Mouse (Mus musculus) forebrain, embryonic 16.5 days (tissue): ENCODE measurements around the gene Myh9. TPM values are rescaled to one million over a fixed set of nuclear protein-coding genes. Genes with fewer than 3 reads are reported as not detected.

Experiments
- ATAC-seq: fragments of 200-750 bp; cut with Nextera tagmentation; 2 replicates; pipeline ENCODE4 v1.8.0; 2017; ENCODE audit warnings: mild to moderate bottlenecking, moderate library complexity
- H3K27ac ChIP-seq: fragments of 300-500 bp; sonication (generic); 2 replicates; pipeline ENCODE4 v1.5.1; 2014; ENCODE audit warnings: low read length, control low read depth
- H3K27me3 ChIP-seq: fragments of 300-500 bp; sonication (generic); replicated peaks from 2 replicates; pipeline ENCODE4 v1.6.1; 2014; ENCODE audit warnings: low read length; ENCODE audit not compliant: control insufficient read depth, insufficient read depth
- H3K36me3 ChIP-seq: fragments of 300-500 bp; sonication (generic); 2 replicates; pipeline ENCODE4 v1.6.1; 2014; ENCODE audit not compliant: control insufficient read depth, insufficient read depth
- H3K4me1 ChIP-seq: fragments of 300-500 bp; sonication (generic); replicated peaks from 2 replicates; pipeline ENCODE4 v1.6.1; 2014; ENCODE audit warnings: low read length; ENCODE audit not compliant: control insufficient read depth, insufficient read depth
- H3K4me2 ChIP-seq: fragments of 300-500 bp; sonication (generic); 2 replicates; pipeline ENCODE4 v1.6.1; 2014; ENCODE audit warnings: mild to moderate bottlenecking, low read length, control low read depth
- H3K4me3 ChIP-seq: fragments of 300-500 bp; sonication (generic); replicated peaks from 2 replicates; pipeline ENCODE4 v1.5.1; 2014; ENCODE audit warnings: mild to moderate bottlenecking, low read length, control low read depth
- H3K9ac ChIP-seq: fragments of 300-500 bp; sonication (generic); replicated peaks from 2 replicates; pipeline ENCODE4 v1.6.1; 2014; ENCODE audit warnings: low read depth, low read length, control low read depth
- H3K9me3 ChIP-seq: fragments of 300-500 bp; sonication (generic); 2 replicates; pipeline ENCODE4 v1.6.1; 2016; ENCODE audit warnings: low read length; ENCODE audit not compliant: control insufficient read depth
- WGBS: fragments of 180-500 bp; shearing (Covaris S2); extraction: QIAGEN DNeasy Blood & Tissue Kit; methylation state at CpG from one replicate; pipeline ENCODE4 v1.1.7; 2014; 5-methylcytosine and 5-hydroxymethylcytosine counted together
- polyA plus RNA-seq: library from polyadenylated mRNA; unstranded; fragments of >200 nt; fragmentation: Nextera tagmentation; extraction: Ambion mirVana; gene quantifications from 2 replicates; pipeline ENCODE4 v1.2.1, GENCODE M21; 2015

Gene Myh9
- polyA plus RNA-seq, 1 experiment from 2014 or later, result 13.6 TPM

DNA sequence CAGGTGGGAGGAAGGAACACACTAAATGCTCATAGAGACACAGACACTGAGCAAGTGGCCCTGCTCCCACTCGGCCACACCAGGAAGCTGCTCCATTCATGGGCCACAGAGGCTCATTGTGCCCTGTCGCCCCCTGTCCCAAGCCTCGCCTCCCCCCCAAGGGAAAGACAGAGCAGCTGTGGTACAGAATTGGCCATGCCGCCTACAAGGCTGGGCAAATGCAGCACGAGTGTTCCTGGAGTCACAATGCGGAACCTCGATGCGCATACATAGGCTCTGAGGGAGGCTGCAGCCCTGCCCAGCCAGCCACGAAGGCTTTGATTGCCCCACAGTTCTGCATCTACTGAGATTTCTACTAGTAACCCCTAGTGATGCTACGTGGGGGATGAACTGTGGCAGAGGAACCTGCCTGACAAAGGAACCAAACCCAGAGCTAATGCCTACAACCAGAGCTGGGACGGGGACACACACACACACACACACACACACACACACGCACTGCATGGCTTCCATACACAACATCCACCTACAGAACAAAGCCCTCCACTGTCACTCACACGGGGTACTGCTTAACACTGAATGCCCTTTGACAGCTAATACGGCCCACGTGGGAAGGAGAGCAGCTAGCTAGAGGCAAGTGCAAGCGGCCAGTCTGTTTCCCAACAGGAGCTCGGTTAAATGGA, 31.4 kb downstream of the Myh9 start:
- no peak overlapping the region for H3K4me2 ChIP-seq
- H3K4me1 ChIP-seq, result peaks cover 8% of the 10 kb centered on the region
- WGBS, result 55% methylated on average over 17 of the region's 17 CpGs
- no peak overlapping the region for H3K4me3 ChIP-seq
- peaks cover 2% of the 10 kb centered on the region; the same call in 1 of the 2 replicates for H3K36me3 ChIP-seq
- H3K9ac ChIP-seq, result no peak overlapping the region
- 0 out of 2 replicates have a peak, but pooled peaks have one; percentile 20 for ATAC-seq
- H3K27ac ChIP-seq, result no peak overlapping the region
- no peaks in the 10 kb centered on the region for H3K9me3 ChIP-seq
- no peaks in the 10 kb centered on the region for H3K27me3 ChIP-seq

DNA sequence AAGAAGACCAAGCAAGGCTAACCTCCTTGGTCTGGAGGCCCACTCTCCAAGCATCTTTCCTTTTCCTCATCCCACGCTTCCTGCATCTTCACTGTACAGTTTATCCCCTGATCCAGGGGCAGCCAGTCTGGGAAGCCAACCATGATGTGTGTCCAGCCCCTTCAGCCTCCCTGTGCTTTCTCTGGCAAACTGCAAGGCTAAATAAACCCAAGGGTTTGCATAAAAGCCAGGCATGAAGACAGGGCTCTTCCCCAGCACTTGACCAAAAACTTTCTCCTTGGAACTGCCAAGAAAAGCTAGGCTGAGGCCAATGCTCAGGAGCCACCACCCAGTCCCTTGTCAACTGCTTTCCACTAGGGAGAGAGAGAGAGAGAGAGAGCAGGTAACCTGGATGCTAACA, 32.5 kb downstream of the Myh9 start:
- H3K4me1 ChIP-seq, result peaks cover 6% of the 10 kb centered on the region
- no peak overlapping the region for H3K4me2 ChIP-seq
- no peak overlapping the region for H3K4me3 ChIP-seq
- no peak for ATAC-seq
- no peak overlapping the region for H3K9ac ChIP-seq
- H3K27me3 ChIP-seq, result no peaks in the 10 kb centered on the region
- H3K36me3 ChIP-seq, result peaks cover 2% of the 10 kb centered on the region; the same call in 1 of the 2 replicates
- 94% methylated on average over 1 of the region's 1 CpGs for WGBS
- H3K27ac ChIP-seq, result no peak overlapping the region
- no peaks in the 10 kb centered on the region for H3K9me3 ChIP-seq

DNA sequence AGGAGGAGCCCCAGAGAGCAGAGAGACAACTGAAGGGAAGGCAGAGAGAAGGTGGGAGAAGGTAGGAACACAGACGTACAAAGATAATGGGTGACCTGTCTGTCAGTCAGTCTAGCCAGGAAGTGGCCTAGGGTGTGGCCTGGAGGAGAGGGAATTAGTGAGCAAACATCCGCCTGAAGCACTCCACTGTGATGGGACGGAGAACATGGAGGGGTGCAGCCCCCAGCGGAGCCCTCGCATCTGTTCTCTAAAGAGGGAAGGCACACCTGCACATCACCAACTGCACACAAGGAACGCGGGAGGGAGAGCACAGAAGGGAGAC, 34.8 kb downstream of the Myh9 start:
- Histone ChIP-seq H3K9ac (no peak overlapping the region), H3K27me3 (no peaks in the 10 kb centered on the region), H3K27ac (no peak overlapping the region), H3K36me3 (peaks cover 2% of the 10 kb centered on the region; the same call in 1 of the 2 replicates), H3K9me3 (no peaks in the 10 kb centered on the region), H3K4me1 (peaks cover 4% of the 10 kb centered on the region), H3K4me2 (no peak overlapping the region), H3K4me3 (no peak overlapping the region)
- ATAC-seq, result no peak
- WGBS, result 88% methylated on average over 7 of the region's 7 CpGs

DNA sequence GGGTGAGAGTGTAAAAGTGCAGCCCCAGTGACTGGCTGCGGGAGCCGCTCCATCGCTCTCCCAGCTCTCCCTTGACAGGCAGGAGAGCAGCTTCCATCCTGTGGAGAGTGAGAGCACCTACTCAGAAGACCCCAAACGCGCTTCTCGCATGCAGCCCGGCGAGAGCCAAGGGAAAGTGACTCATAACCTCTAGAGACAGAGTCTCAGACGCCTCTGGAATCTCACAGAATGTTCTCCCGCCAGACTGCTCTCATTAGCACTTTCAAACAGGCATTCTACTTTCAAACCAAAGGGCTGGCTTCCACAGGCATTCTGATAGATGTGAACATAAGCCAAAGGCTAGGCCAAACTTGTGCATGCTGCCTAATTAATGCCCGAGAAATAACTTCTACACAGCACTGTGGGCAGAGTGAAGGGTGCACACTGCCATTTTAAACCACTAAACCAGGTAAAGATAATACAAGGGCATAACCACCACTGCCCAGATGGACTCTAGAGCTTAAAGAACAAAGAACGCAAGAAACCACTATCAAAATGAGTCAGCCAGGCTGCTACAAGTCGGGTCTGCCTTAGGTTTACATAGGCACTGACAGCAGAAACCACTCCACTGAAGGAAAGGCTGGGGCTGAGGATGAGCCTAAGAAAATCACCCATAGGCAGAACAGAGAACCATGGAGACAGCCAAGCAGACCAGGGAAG, 35.3 kb downstream of the Myh9 start:
- peaks cover 4% of the 10 kb centered on the region for H3K4me1 ChIP-seq
- no peak overlapping the region for H3K27ac ChIP-seq
- 81% methylated on average over 13 of the region's 13 CpGs for WGBS
- H3K9me3 ChIP-seq, result no peaks in the 10 kb centered on the region
- no peak overlapping the region for H3K4me3 ChIP-seq
- H3K27me3 ChIP-seq, result no peaks in the 10 kb centered on the region
- ATAC-seq, result no peak
- peaks cover under 1% of the 10 kb centered on the region; the same call in 1 of the 2 replicates for H3K36me3 ChIP-seq
- H3K9ac ChIP-seq, result no peak overlapping the region
- H3K4me2 ChIP-seq, result no peak overlapping the region

DNA sequence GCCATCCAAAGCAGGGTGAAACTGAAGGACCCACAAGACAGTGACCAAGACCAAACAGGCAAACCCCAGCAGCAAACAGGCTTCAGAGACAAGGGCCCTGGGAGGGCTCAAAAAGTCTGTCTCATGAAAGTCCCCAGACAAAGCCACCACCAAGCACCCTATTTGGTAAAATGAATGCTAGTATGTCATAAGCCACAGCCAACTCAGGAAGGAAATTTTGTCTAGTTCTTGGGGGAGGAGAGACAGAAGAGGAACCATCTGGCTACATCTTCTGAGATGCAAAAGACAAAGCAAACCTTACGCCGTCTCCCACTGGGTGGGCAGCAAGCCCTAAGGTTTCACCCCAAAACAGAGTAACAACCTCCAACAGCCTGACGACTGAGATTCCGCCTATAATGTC, 36.3 kb downstream of the Myh9 start:
- Histone ChIP-seq H3K4me2 (no peak overlapping the region), H3K27me3 (no peaks in the 10 kb centered on the region), H3K4me3 (no peak overlapping the region), H3K27ac (no peak overlapping the region), H3K9ac (no peak overlapping the region), H3K4me1 (no peaks in the 10 kb centered on the region), H3K36me3 (no peaks in the 10 kb centered on the region), H3K9me3 (no peaks in the 10 kb centered on the region)
- ATAC-seq, result no peak
- WGBS, result 85% methylated on average over 4 of the region's 4 CpGs

DNA sequence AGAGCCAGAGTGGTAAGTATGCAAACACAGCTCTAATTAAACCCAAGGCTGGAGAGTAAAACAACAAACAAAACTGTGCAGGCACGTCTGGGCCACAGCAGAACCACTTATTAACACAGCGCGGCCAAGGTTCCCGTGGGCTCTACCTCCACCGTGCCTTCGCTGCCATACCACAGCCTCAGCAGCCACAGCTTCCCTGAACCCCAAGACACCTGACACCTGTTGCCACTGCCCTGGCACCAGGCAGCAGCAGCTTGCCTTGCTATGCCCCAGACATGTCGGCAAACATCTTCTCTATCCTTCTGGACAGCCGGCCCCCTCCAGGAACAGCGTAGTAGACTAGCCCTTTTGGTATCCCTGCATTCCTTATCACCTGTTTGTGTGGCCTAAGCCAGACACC, 37.0 kb downstream of the Myh9 start:
- no peak overlapping the region for H3K4me3 ChIP-seq
- no peaks in the 10 kb centered on the region for H3K4me1 ChIP-seq
- no peaks in the 10 kb centered on the region for H3K9me3 ChIP-seq
- H3K27ac ChIP-seq, result no peak overlapping the region
- 86% methylated on average over 9 of the region's 9 CpGs for WGBS
- H3K9ac ChIP-seq, result no peak overlapping the region
- no peaks in the 10 kb centered on the region for H3K27me3 ChIP-seq
- H3K36me3 ChIP-seq, result no peaks in the 10 kb centered on the region
- H3K4me2 ChIP-seq, result no peak overlapping the region
- ATAC-seq, result no peak

DNA sequence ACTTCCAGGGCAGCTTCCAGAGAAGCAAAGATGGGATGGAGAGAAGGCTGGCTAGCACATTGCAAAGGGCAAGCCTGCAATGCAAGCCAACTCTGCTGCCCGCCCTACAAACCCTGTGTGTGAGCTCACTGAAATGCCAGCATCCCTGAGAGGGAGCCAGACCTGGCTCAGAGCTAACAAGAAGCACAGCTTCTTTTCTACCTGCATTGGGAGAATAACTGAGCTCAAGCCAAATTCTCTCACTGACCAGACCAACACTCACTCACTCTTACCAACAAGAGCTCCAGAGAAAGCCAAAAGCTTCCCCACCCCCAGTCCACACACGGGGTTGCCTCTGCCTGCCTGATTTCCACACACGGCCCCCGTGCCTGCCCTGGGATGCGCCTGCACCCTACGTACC, 37.5 kb downstream of the Myh9 start:
- no peak for ATAC-seq
- H3K27ac ChIP-seq, result no peak overlapping the region
- no peak overlapping the region for H3K4me3 ChIP-seq
- no peaks in the 10 kb centered on the region for H3K27me3 ChIP-seq
- H3K4me2 ChIP-seq, result no peak overlapping the region
- H3K36me3 ChIP-seq, result no peaks in the 10 kb centered on the region
- H3K4me1 ChIP-seq, result no peaks in the 10 kb centered on the region
- H3K9me3 ChIP-seq, result no peaks in the 10 kb centered on the region
- 93% methylated on average over 6 of the region's 6 CpGs for WGBS
- H3K9ac ChIP-seq, result no peak overlapping the region

DNA sequence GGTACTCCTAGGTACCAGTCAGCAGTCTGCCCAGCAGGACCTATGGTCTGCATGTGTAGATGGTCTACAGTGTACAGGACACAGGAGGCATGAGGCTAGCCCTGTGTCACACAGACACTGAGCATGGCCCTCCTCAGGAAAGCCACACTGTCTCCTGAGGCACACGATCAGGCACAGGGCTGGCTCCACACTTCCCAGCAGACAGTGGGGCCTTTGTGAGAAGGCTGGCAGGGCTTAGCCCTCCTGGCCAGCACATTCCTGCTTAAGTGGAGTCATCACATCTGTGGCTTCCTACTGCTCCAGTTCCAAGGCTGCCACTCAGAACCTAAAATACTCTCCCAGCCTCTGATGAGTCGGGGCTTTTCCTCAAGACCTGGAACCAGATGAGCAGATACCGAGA, 38.2 kb downstream of the Myh9 start:
- Histone ChIP-seq H3K4me1 (peaks cover under 1% of the 10 kb centered on the region), H3K4me2 (no peak overlapping the region), H3K27me3 (no peaks in the 10 kb centered on the region), H3K9ac (no peak overlapping the region), H3K4me3 (no peak overlapping the region), H3K27ac (no peak overlapping the region), H3K36me3 (no peaks in the 10 kb centered on the region), H3K9me3 (no peaks in the 10 kb centered on the region)
- ATAC-seq, result no peak
- 76% methylated on average over 3 of the region's 3 CpGs for WGBS

DNA sequence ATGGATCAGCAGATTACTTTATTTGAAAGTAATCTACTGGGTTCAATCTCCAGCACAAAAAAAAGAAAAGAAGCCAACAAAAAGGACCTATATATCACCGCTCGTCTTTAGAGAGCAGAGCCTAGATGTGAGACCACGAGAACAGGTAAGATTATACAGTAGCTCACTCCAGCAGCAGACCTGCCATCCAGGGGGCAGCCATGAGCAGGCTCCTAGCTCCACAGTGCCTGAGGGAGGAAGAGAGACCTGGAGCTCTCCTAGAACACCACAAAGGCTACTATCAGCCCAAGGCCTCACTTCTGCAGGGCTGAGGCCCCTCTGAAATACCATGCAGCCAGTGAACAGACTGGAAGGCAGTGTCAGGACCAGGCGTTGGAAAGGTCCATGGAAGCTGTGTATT, 39.0 kb downstream of the Myh9 start:
- no peak for ATAC-seq
- H3K9ac ChIP-seq, result no peak overlapping the region
- H3K36me3 ChIP-seq, result no peaks in the 10 kb centered on the region
- H3K27me3 ChIP-seq, result no peaks in the 10 kb centered on the region
- no peak overlapping the region for H3K27ac ChIP-seq
- H3K4me1 ChIP-seq, result peaks cover 6% of the 10 kb centered on the region
- 85% methylated on average over 4 of the region's 4 CpGs for WGBS
- H3K9me3 ChIP-seq, result no peaks in the 10 kb centered on the region
- H3K4me2 ChIP-seq, result no peak overlapping the region
- H3K4me3 ChIP-seq, result no peak overlapping the region
